Mouse (Mus musculus): ENCODE measurements around the gene Egfl8.

Gene Egfl8

GRCm38 (mm10) chr17:34582528-34582927 is 33.2 kb downstream of the Egfl8 start:
- CTCF ChIA-PET: no interaction called here

GRCm38 (mm10) chr17:34578070-34578469 is 37.7 kb downstream of the Egfl8 start:
- CTCF ChIA-PET: no interaction called here

GRCm38 (mm10) chr17:34576577-34576976 is 39.2 kb downstream of the Egfl8 start:
- CTCF ChIA-PET: no interaction called here

GRCm38 (mm10) chr17:34572361-34572760 is 43.4 kb downstream of the Egfl8 start:
- CTCF ChIA-PET: interaction anchor here (1.2 kb wide), 1 partner anchor 41 kb away, joined by 6 read pairs; no protein-coding TSS in a partner anchor

GRCm38 (mm10) chr17:34571875-34572274 is 43.9 kb downstream of the Egfl8 start:
- CTCF ChIA-PET: interaction anchor here (1.2 kb wide), 1 partner anchor 41 kb away, joined by 6 read pairs; no protein-coding TSS in a partner anchor

GRCm38 (mm10) chr17:34569919-34570318 is 45.9 kb downstream of the Egfl8 start:
- CTCF ChIA-PET: no interaction called here

- CTCF ChIA-PET: no interaction called here
Observed at GRCm38 (mm10) chr17:34568421-34568820, 47.4 kb downstream of the Egfl8 start.

GRCm38 (mm10) chr17:34567311-34567710 is 48.5 kb downstream of the Egfl8 start:
- CTCF ChIA-PET: no interaction called here

GRCm38 (mm10) chr17:34564796-34565195 is 51.0 kb downstream of the Egfl8 start:
- CTCF ChIA-PET: interaction anchor here (1.1 kb wide), 1 partner anchor 9 kb away, joined by 4 read pairs; no protein-coding TSS in a partner anchor

- CTCF ChIA-PET: interaction anchor here (1.1 kb wide), 1 partner anchor 8 kb away, joined by 4 read pairs; no protein-coding TSS in a partner anchor
Observed at GRCm38 (mm10) chr17:34564003-34564421, 51.8 kb downstream of the Egfl8 start, which contains the start of gene Notch4. Notch4 (plus strand) TSS chr17:34564268.

GRCm38 (mm10) chr17:34563354-34563753 is 52.4 kb downstream of the Egfl8 start:
- CTCF ChIA-PET: no interaction called here
